Mouse (Mus musculus) embryonic stem cell, embryonic (primary cell): ENCODE measurements around the gene Acot4.
"Not testable (repeated sequence)": the region's sequence is repeated elsewhere in the genome, so short reads cannot be mapped to it uniquely, and the experiment has no call there.

Experiments
- CTCF ChIA-PET, 4 experiments: fragments of 300-600 bp in 2 of 4; fragments of 350-600 bp in 2 of 4; sonication (Branson Sonifier 250); formaldehyde crosslinking; loops; one replicate each; lab custom pipeline; 2022; ENCODE audit warnings: inconsistent platforms in 2 of 4; lab: Charles Lee
- POLR2A ChIA-PET, 4 experiments: fragments of 300-600 bp in 2 of 4; fragments of 350-600 bp in 2 of 4; sonication (Branson Sonifier 250); formaldehyde crosslinking; loops; one replicate each; lab custom pipeline; 2022; ENCODE audit warnings: antibody characterized with exemption in 4 of 4, inconsistent platforms in 1 of 4; lab: Charles Lee

Acot4 gene

DNA sequence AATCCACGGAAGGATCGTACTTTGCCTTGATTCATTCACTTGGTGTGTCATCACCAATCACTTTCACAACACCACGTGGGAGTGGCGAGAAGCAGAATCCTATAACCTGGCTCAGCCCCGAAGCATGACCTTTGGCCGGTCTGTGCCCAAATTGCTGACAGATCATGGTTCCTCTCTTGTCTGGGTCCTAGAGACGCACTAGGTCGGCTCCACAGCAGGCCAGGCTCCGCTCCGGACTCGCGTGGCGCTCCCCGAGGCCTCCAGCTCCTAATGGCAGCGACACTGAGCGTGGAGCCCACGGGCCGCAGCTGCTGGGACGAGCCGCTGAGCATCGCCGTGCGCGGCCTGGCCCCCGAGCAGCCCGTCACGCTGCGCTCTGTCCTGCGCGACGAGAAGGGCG is at the start of gene Acot4:
TSS of gene Acot4 (plus strand) at position 139 of the 400 bp plus-strand sequence.
- ChIA-PET POLR2A (interaction anchor here in 3 of 4 experiments (0.5 to 1.1 kb wide), 3 partner anchors 8 to 62 kb away, joined by 4 read pairs; partner anchors contain the start of gene Acot6 (in 1 of the 3)), CTCF (interaction anchor here (0.6 to 1.6 kb wide), 6 partner anchors 11 to 58 kb away, joined by 3 to 8 read pairs (median 3); partner anchors contain the start of gene Acot3 (in 1 of the 4))

- ChIA-PET POLR2A (interaction anchor here (0.7 to 2.0 kb wide), 17 partner anchors 9 to 463 kb away, joined by 3 to 5 read pairs (median 3); partner anchors contain the start of genes Acot1 (in 2 of the 4), Aldh6a1 (in 1 of the 4), Gm49366 (in 1 of the 4) and Lin52 (in 1 of the 4)), CTCF (interaction anchor here in 3 of 4 experiments (0.5 to 1.0 kb wide), 5 partner anchors 35 to 601 kb away, joined by 3 read pairs; no protein-coding TSS in a partner anchor)
Observed at GRCm38 (mm10) chr12:83988483-83988882, 49.7 kb upstream of the Acot4 start.

GRCm38 (mm10) chr12:83989378-83989777 is 48.8 kb upstream of the Acot4 start:
- POLR2A ChIA-PET = interaction anchor here (0.5 to 1.8 kb wide), 6 partner anchors 10 to 321 kb away, joined by 3 to 5 read pairs (median 4); partner anchors contain the start of gene Acot1 (in 1 of the 4)
- CTCF ChIA-PET = interaction anchor here in 1 of 4 experiments (0.9 kb wide), 1 partner anchor 71 kb away, joined by 3 read pairs; no protein-coding TSS in a partner anchor

DNA sequence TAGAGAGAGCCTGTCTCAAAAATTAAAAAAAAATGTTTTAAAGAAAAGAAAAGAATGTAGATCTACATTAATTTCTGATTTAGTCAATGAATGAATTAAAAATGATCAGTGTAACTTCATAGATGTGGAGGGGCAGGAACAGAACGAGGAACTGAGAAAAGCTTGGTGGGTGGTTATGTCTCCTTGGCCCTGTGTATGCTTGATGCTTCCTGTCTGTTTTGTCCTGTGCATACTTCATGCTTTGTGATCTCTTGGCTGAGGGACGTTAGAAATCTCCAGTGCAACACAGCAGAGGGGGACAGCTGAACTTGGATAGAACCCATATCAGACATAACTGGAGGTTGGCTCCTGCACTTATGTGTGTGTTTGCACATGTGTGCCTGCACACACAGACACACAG is 41.0 kb upstream of the Acot4 start:
- POLR2A ChIA-PET = interaction anchor here in 2 of 4 experiments (1.3 to 1.8 kb wide), 2 partner anchors 9 to 29 kb away, joined by 3 to 4 read pairs; partner anchors contain the start of gene Acot2 (in 1 of the 2)

DNA sequence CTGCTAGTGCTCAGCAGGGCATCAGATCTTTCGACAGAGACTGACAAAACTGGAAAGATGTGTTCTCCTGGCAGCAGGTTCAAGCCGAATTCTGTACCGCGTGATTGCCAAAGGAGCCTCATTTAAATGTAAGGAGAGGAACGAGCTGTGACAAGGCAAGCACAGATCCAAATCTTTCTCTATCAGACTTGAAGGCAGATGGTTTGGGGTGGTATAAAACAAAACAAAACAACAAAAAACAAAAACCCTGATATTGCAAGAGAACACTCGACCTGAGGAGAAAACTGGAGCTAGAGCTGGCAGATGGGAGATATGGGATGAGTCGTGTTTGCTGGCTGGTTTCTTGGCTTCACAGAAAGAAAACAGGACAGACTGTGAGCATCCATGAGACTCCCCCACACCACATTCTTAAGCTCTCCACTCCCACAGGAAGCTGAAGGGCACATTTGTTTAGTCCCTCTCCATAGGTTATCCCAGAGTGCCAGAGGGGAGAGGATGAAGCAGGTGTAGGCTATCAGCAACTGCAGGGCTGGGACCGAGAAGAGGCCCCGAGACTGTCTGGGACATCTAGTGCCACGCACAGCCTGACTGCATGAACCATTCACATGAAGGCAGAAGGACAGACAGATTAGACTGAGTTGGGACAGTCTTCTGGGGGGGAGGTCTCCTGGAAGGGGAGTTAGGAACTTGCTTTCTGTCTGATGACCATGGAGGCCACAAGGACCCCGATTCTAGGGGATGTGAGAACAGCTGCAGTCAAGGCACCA is 39.7 kb upstream of the Acot4 start:
- ChIA-PET CTCF (no interaction called here), POLR2A (interaction anchor here in 3 of 4 experiments (1.0 to 1.8 kb wide), 4 partner anchors 10 to 48 kb away, joined by 3 to 4 read pairs (median 4); partner anchors contain the start of genes Acot1 (in 1 of the 3), Acot2 (in 1 of the 3) and Riox1 (in 1 of the 3))

More for the DNA sequence above, 41.0 kb upstream of the Acot4 start:
- CTCF ChIA-PET = interaction anchor here in 1 of 4 experiments (0.6 kb wide), 1 partner anchor 41 kb away, joined by 3 read pairs; the partner anchor contains the start of gene Acot4

DNA sequence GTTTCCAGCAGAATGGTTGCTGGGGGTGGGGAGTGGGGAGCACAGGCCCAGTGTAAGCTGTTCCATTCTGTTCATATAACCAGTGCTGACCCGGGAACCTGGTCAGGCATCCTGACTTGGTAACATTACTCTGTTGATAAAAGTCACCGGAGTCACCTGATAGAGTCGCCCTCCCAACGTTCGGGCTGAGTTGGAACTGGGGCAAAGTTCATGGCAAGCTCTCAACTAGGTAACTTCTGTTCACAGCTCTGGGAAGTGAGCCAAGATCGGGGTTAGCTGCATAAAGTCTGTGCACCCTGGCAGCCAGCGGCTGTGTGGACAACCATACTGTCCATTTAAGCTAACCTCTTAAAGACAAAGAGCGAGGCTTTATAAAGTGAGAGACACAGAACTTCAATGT is 38.9 kb upstream of the Acot4 start:
- CTCF ChIA-PET = not testable (repeated sequence)
- POLR2A ChIA-PET = interaction anchor here in 3 of 4 experiments (0.7 to 1.2 kb wide), 3 partner anchors 10 to 48 kb away, joined by 3 to 4 read pairs (median 3); partner anchors contain the start of genes Acot2 (in 1 of the 3) and Riox1 (in 1 of the 3)

GRCm38 (mm10) chr12:84000418-84000817 is 37.8 kb upstream of the Acot4 start:
- POLR2A ChIA-PET = interaction anchor here in 1 of 4 experiments (1.1 kb wide), 1 partner anchor 9 kb away, joined by 4 read pairs; the partner anchor contains the start of gene Acot1
- CTCF ChIA-PET = interaction anchor here in 1 of 4 experiments (0.5 kb wide), 1 partner anchor 203 kb away, joined by 3 read pairs; no protein-coding TSS in a partner anchor

DNA sequence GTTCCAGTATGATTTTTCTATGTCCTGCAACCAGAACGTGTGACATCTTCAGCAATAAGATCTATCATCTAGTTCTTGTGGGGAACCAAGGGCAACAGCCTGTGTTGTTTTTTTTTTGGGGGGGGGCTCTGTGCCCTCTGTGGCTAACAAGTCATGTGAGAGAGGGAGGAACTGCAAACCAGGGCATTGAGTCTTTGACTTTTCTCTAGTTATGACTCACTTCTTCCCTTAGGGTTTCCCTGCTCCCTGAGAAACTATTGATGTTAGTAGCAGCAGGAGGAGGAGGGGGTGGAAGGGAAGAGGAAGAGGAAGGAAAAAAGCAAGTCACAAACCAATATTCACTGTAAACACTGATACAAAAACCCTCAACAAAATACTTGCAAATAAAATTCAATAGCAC is 34.3 kb upstream of the Acot4 start:
- ChIA-PET POLR2A (no interaction called here), CTCF (interaction anchor here in 1 of 4 experiments (0.6 kb wide), 1 partner anchor 32 kb away, joined by 3 read pairs; no protein-coding TSS in a partner anchor)

GRCm38 (mm10) chr12:84008251-84008650 is 29.9 kb upstream of the Acot4 start:
- ChIA-PET POLR2A (interaction anchor here in 1 of 4 experiments (1.1 to 1.8 kb wide), 5 partner anchors 8 to 411 kb away, joined by 3 to 12 read pairs (median 4); partner anchors contain the start of genes Acot2 and Acot6), CTCF (interaction anchor here in 1 of 4 experiments (1.9 kb wide), 1 partner anchor 22 kb away, joined by 5 read pairs; no protein-coding TSS in a partner anchor)

GRCm38 (mm10) chr12:84008729-84009128 is 29.4 kb upstream of the Acot4 start:
- POLR2A ChIA-PET = interaction anchor here in 2 of 4 experiments (0.8 to 2.3 kb wide), 14 partner anchors 8 to 411 kb away, joined by 3 to 12 read pairs (median 4); partner anchors contain the start of genes Acot2 (in 2 of the 2) and Acot6 (in 1 of the 2)
- CTCF ChIA-PET = interaction anchor here in 1 of 4 experiments (1.0 to 1.9 kb wide), 2 partner anchors 22 to 52 kb away, joined by 4 to 5 read pairs; no protein-coding TSS in a partner anchor

GRCm38 (mm10) chr12:84009171-84009965 is 28.8 kb upstream of the Acot4 start, which contains the start of gene Acot1:
TSS of gene Acot1 (plus strand) at chr12:84009490.
- ChIA-PET CTCF (interaction anchor here in 2 of 4 experiments (0.6 to 1.9 kb wide), 3 partner anchors 21 to 53 kb away, joined by 4 to 5 read pairs (median 4); no protein-coding TSS in a partner anchor), POLR2A (interaction anchor here in 3 of 4 experiments (0.6 to 2.3 kb wide), 17 partner anchors 9 to 439 kb away, joined by 3 to 12 read pairs (median 4); partner anchors contain the start of genes Acot2 (in 2 of the 3) and Acot6 (in 1 of the 3))

- CTCF ChIA-PET = interaction anchor here in 2 of 4 experiments (0.6 to 0.7 kb wide), 2 partner anchors 52 to 621 kb away, joined by 3 to 4 read pairs; no protein-coding TSS in a partner anchor
- POLR2A ChIA-PET = interaction anchor here in 3 of 4 experiments (0.6 to 2.3 kb wide), 5 partner anchors 10 to 236 kb away, joined by 3 to 12 read pairs (median 5); partner anchors contain the start of gene Acot2 (in 2 of the 3)
Observed at GRCm38 (mm10) chr12:84010201-84010600, 28.0 kb upstream of the Acot4 start.

GRCm38 (mm10) chr12:84011251-84012040 is 26.7 kb upstream of the Acot4 start:
- ChIA-PET CTCF (interaction anchor here in 2 of 4 experiments (0.7 to 1.1 kb wide), 2 partner anchors 50 to 642 kb away, joined by 4 to 6 read pairs; no protein-coding TSS in a partner anchor), POLR2A (interaction anchor here (0.7 to 1.2 kb wide), 5 partner anchors 16 to 153 kb away, joined by 3 to 5 read pairs (median 3); partner anchors contain the start of gene Riox1 (in 1 of the 4))

DNA sequence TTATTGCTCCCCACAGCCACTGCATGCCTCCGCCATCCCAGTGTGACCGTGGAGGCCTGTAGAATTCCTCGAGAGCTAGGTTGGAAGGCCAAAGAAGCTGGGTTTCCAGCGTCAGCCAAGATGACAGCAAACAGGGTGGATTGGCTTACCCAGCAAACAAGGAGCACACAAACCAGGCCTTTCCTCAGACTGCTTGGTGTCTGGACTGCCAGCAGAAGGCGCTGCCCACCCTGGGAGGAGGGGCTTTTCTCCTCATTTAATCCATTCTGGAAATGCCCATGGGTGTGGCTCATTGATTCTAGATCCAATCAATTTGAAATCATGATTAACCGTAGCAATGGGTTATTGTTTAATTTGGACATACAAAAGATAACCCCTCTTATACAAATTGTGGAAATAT is 25.0 kb upstream of the Acot4 start:
- CTCF ChIA-PET = no interaction called here
- POLR2A ChIA-PET = interaction anchor here in 1 of 4 experiments (0.5 kb wide), 1 partner anchor 88 kb away, joined by 3 read pairs; no protein-coding TSS in a partner anchor

DNA sequence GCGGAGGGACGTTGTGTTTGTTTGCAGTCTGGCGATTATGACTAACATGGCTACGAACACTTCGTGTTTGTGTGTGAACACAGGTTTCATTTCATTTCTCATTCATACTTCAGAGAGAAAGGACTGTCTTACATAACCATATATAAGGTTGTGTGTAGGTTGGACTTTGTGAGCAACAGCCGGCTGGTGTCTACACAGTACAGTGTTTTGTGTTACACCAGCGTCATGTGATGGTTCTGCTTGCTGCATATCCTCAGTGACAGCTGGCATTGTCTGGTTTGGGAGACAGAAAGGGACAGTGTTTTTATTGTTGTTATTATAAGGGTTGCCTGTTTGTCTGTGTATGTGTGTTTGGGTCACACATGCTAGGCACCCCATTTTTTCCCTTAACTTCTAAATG is 24.5 kb upstream of the Acot4 start:
- CTCF ChIA-PET = no interaction called here
- POLR2A ChIA-PET = interaction anchor here in 1 of 4 experiments (0.5 kb wide), 1 partner anchor 99 kb away, joined by 3 read pairs; no protein-coding TSS in a partner anchor

DNA sequence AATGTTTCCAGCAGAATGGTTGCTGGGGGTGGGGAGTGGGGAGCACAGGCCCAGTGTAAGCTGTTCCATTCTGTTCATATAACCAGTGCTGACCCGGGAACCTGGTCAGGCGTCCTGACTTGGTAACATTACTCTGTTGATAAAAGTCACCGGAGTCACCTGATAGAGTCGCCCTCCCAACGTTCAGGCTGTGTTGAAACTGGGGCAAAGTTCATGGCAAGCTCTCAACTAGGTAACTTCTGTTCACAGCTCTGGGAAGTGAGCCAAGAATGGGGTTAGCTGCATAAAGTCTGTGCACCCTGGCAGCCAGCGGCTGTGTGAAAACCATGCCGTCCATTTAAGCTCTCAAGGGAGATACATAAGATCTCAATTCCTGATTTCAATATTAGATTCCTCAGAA is 17.7 kb upstream of the Acot4 start:
- POLR2A ChIA-PET = interaction anchor here in 1 of 4 experiments (1.1 kb wide), 1 partner anchor 11 kb away, joined by 3 read pairs; the partner anchor contains the start of gene Acot1
- CTCF ChIA-PET = not testable (repeated sequence)
